Mouse (Mus musculus): ENCODE data around the gene Ect2l.

GRCm38 (mm10) chr10:18204067-18204466 lies 6.6 kb downstream of the Ect2l start:
- no peak for TF ChIP-seq CTCF (IDR thresholded peaks at IDR 0.05; ENCODE audit: low read depth)
- TF ChIP-seq EP300 (optimal IDR thresholded peaks at IDR 0.05) = no peak
